Mouse (Mus musculus) forebrain, embryonic 11.5 days (tissue): Measurements from ENCODE around the gene Spata32. TPM values are rescaled to one million over a fixed set of nuclear protein-coding genes. Genes with fewer than 3 reads are reported as not detected.

ENCODE experiments used
- ATAC-seq: fragments of 200-750 bp; cut with Nextera tagmentation; replicated peaks from 2 replicates; pipeline ENCODE4 v1.8.0; 2017; ENCODE audit warnings: moderate TSS enrichment; ENCODE audit not compliant: low FRiP score
- DNase-seq: peaks from one replicate; pipeline ENCODE4 v3.0.0-alpha.2; 2017; ENCODE audit warnings: low spot score
- H3K27ac ChIP-seq: fragments of 300-500 bp; sonication (generic); 2 replicates; pipeline ENCODE4 v1.5.1; 2014; ENCODE audit warnings: low read depth, low read length
- H3K27me3 ChIP-seq: fragments of 300-500 bp; sonication (generic); 2 replicates; pipeline ENCODE4 v1.6.1; 2014; ENCODE audit warnings: mild to moderate bottlenecking, low read length, mixed read lengths; ENCODE audit not compliant: control insufficient read depth, insufficient read depth
- H3K36me3 ChIP-seq: fragments of 300-500 bp; sonication (generic); 2 replicates; pipeline ENCODE4 v1.6.1; 2014; ENCODE audit warnings: mild to moderate bottlenecking, low read length, moderate library complexity, mixed read lengths; ENCODE audit not compliant: control insufficient read depth, insufficient read depth
- H3K4me1 ChIP-seq: fragments of 300-500 bp; sonication (generic); replicated peaks from 2 replicates; pipeline ENCODE4 v1.6.1; 2014; ENCODE audit warnings: low read length, mixed read lengths; ENCODE audit not compliant: control insufficient read depth, insufficient read depth
- H3K4me2 ChIP-seq: fragments of 300-500 bp; sonication (generic); 2 replicates; pipeline ENCODE4 v1.6.1; 2014; ENCODE audit warnings: low read depth, mild to moderate bottlenecking, low read length, moderate library complexity, mixed read lengths; ENCODE audit not compliant: severe bottlenecking
- H3K4me3 ChIP-seq: fragments of 300-500 bp; sonication (generic); 2 replicates; pipeline ENCODE4 v1.5.1; 2014; ENCODE audit warnings: low read depth, low read length
- H3K9ac ChIP-seq: fragments of 300-500 bp; sonication (generic); 2 replicates; pipeline ENCODE4 v1.6.1; 2014; ENCODE audit warnings: low read length
- H3K9me3 ChIP-seq: fragments of 300-500 bp; sonication (generic); 2 replicates; pipeline ENCODE4 v1.6.1; 2016; ENCODE audit warnings: low read length, mixed read lengths; ENCODE audit not compliant: control insufficient read depth
- WGBS: fragments of 180-500 bp; shearing (Covaris S2); extraction: QIAGEN DNeasy Blood & Tissue Kit; methylation state at CpG from one replicate; pipeline ENCODE4 v1.1.7; 2014; 5-methylcytosine and 5-hydroxymethylcytosine counted together
- polyA plus RNA-seq: library from polyadenylated mRNA; unstranded; fragments of >200 nt; fragmentation: Nextera tagmentation; extraction: Ambion mirVana; gene quantifications from 2 replicates; pipeline ENCODE4 v1.2.1, GENCODE M21; 2014

Spata32 gene
- polyA plus RNA-seq, 1 experiment from 2014 or later: not detected

DNA sequence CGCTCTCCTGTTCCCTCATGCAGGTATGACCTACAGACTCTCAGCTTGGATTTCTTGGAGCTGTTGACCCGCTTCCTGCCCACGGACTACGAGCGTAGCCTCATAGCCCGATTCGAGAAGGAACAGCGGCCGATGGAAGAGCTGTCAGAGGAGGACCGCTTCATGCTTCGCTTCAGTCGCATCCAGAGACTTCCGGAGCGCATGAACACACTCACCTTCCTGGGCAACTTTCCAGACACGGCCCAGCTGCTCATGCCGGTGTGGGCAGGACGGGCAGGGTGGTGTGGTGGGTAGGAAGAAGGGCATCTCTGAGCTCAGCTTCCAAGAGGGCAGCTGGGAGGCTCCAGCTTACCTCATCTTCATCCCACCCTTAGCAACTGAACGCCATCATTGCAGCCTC is 23.0 kb downstream of the Spata32 start:
- 92% methylated on average over 18 of the region's 18 CpGs for WGBS
- Histone ChIP-seq H3K27ac (no peak overlapping the region), H3K4me1 (peaks cover 11% of the 10 kb centered on the region; the same call in 1 of the 2 replicates), H3K4me2 (no peak overlapping the region), H3K9me3 (no peaks in the 10 kb centered on the region), H3K27me3 (peaks cover 75% of the 10 kb centered on the region), H3K9ac (no peak overlapping the region), H3K36me3 (no peaks in the 10 kb centered on the region), H3K4me3 (no peak overlapping the region)
- no peak for ATAC-seq
- DNase-seq: no peak

GRCm38 (mm10) chr11:103193825-103194168 is 24.4 kb downstream of the Spata32 start:
- no peaks in the 10 kb centered on the region for H3K9me3 ChIP-seq
- no peak overlapping the region for H3K9ac ChIP-seq
- H3K36me3 ChIP-seq: no peaks in the 10 kb centered on the region
- no peak for ATAC-seq
- 32% methylated on average over 9 of the region's 9 CpGs for WGBS
- H3K27me3 ChIP-seq: peaks cover 61% of the 10 kb centered on the region
- H3K4me2 ChIP-seq: no peak overlapping the region
- H3K4me3 ChIP-seq: no peak overlapping the region
- DNase-seq: no peak
- peaks cover 9% of the 10 kb centered on the region; the same call in 1 of the 2 replicates for H3K4me1 ChIP-seq
- no peak overlapping the region for H3K27ac ChIP-seq

GRCm38 (mm10) chr11:103192956-103193824 is 25.0 kb downstream of the Spata32 start:
- peak overlapping the region; percentile 16; the same call in 1 of the 2 replicates for H3K4me3 ChIP-seq
- no peak overlapping the region for H3K27ac ChIP-seq
- 4% methylated on average over 41 of the region's 44 CpGs for WGBS
- H3K36me3 ChIP-seq: no peaks in the 10 kb centered on the region
- peaks cover 6% of the 10 kb centered on the region; the same call in 1 of the 2 replicates for H3K4me1 ChIP-seq
- H3K9me3 ChIP-seq: no peaks in the 10 kb centered on the region
- peak overlapping the region; percentile 23 for H3K9ac ChIP-seq
- ATAC-seq (no peak), DNase-seq (peak; percentile 71)
- H3K27me3 ChIP-seq: peaks cover 55% of the 10 kb centered on the region
- H3K4me2 ChIP-seq: peak overlapping the region; percentile 55

DNA sequence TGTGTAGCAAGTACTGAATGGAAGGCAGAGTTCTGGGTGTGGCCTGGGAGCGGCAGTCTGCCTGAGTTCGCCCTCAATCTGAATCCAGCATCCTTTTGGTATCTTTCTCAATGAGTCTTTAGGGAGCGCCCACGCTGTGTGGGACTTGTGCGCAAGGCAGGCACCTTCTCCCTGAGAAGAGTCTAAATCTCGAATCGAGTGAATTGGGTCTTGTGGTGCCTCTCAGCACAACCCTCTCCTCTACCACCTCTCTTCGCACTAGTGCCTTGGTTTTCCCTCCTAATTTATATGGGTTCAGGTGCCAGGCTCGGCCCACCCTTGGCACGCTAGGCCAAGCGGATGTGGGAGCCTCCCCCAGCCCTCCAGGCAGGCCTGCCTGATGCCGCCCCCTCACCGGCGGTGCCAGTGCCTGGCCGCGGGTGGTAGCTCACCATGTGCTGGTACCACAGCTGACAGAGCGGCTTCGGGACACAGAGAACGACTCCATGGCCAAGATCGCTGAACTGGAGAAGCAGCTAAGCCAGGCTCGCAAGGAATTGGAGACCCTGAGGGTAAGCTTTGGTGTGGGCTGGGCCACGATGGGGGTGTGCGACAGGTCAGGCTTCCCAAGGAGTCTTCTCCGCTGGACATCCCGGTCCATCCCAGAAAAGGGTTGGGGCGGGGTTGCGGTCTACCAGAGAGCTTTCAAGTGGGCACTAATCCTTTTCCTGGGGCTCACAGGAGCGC is 25.8 kb downstream of the Spata32 start:
- Histone ChIP-seq H3K4me2 (peak overlapping the region; percentile 55), H3K9ac (peak overlapping the region; percentile 23), H3K9me3 (no peaks in the 10 kb centered on the region), H3K27ac (no peak overlapping the region), H3K4me1 (peaks cover 6% of the 10 kb centered on the region; the same call in 1 of the 2 replicates), H3K4me3 (peak overlapping the region; percentile 16; the same call in 1 of the 2 replicates), H3K27me3 (peaks cover 48% of the 10 kb centered on the region), H3K36me3 (no peaks in the 10 kb centered on the region)
- ATAC-seq (no peak), DNase-seq (no peak)
- WGBS: 11% methylated on average over 28 of the region's 28 CpGs

- H3K4me3 ChIP-seq: no peak overlapping the region
- H3K9me3 ChIP-seq: no peaks in the 10 kb centered on the region
- H3K36me3 ChIP-seq: no peaks in the 10 kb centered on the region
- no peak overlapping the region for H3K4me2 ChIP-seq
- H3K9ac ChIP-seq: no peak overlapping the region
- WGBS: 26% methylated on average over 2 of the region's 2 CpGs
- no peak overlapping the region for H3K27ac ChIP-seq
- DNase-seq (no peak), ATAC-seq (no peak)
- no peaks in the 10 kb centered on the region for H3K27me3 ChIP-seq
- no peaks in the 10 kb centered on the region for H3K4me1 ChIP-seq
Measured at GRCm38 (mm10) chr11:103184891-103185290, 33.3 kb downstream of the Spata32 start.

GRCm38 (mm10) chr11:103181911-103182310 is 36.3 kb downstream of the Spata32 start:
- H3K27ac ChIP-seq: no peak overlapping the region
- H3K4me1 ChIP-seq: no peaks in the 10 kb centered on the region
- peak; percentile 42 for DNase-seq
- H3K9me3 ChIP-seq: no peaks in the 10 kb centered on the region
- no peak overlapping the region for H3K4me2 ChIP-seq
- no peaks in the 10 kb centered on the region for H3K27me3 ChIP-seq
- ATAC-seq: no peak
- H3K9ac ChIP-seq: no peak overlapping the region
- H3K4me3 ChIP-seq: no peak overlapping the region
- no peaks in the 10 kb centered on the region for H3K36me3 ChIP-seq
- 90% methylated on average over 3 of the region's 3 CpGs for WGBS

- H3K4me2 ChIP-seq: no peak overlapping the region
- H3K27ac ChIP-seq: no peak overlapping the region
- DNase-seq (peak; percentile 19), ATAC-seq (no peak)
- H3K4me1 ChIP-seq: no peaks in the 10 kb centered on the region
- H3K4me3 ChIP-seq: no peak overlapping the region
- H3K9me3 ChIP-seq: no peaks in the 10 kb centered on the region
- 81% methylated on average over 9 of the region's 9 CpGs for WGBS
- no peak overlapping the region for H3K9ac ChIP-seq
- no peaks in the 10 kb centered on the region for H3K36me3 ChIP-seq
- H3K27me3 ChIP-seq: no peaks in the 10 kb centered on the region
Measured at GRCm38 (mm10) chr11:103181349-103181748, 36.9 kb downstream of the Spata32 start.

DNA sequence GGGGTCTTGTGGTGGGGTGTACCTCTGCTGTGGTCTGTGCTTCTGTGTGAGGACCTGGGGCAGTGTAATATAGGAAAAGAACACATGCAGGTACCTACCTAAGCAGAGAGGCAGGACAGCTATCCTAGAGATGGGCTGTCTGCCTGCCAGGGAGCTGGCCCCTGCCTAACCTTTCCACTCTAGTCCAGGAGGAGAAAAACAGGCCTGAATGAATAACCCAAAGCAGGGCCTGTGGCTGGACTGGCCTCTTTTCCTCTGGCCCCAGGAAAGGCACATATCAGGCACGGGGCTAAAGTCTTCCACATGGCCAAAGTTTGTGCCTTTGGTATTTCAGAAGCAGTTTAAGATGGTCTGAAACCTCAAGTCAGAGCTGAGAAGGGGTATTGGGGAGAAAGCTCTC is 37.8 kb downstream of the Spata32 start:
- H3K36me3 ChIP-seq: no peaks in the 10 kb centered on the region
- H3K4me2 ChIP-seq: no peak overlapping the region
- H3K27ac ChIP-seq: no peak overlapping the region
- no peaks in the 10 kb centered on the region for H3K4me1 ChIP-seq
- ATAC-seq (no peak), DNase-seq (no peak)
- H3K9me3 ChIP-seq: no peaks in the 10 kb centered on the region
- no peak overlapping the region for H3K4me3 ChIP-seq
- H3K9ac ChIP-seq: 0 out of 2 replicates have a peak overlapping the region, but pooled peaks have one; percentile 8
- no peaks in the 10 kb centered on the region for H3K27me3 ChIP-seq
- 74% methylated on average over 1 of the region's 1 CpGs for WGBS
